Mouse (Mus musculus) lung, postnatal 0 days (tissue): ENCODE data around the gene Hes7.
A peak's percentile ranks its signal among the peaks of the same experiment; 100 is the strongest.

Experiments
- CTCF ChIP-seq: IDR thresholded peaks from 2 replicates; pipeline ENCODE4 v1.5.1; 2016; ENCODE audit warnings: antibody characterized with exemption, mild to moderate bottlenecking
- EP300 ChIP-seq: IDR thresholded peaks from 2 replicates; pipeline ENCODE4 v1.6.1; 2016; ENCODE audit warnings: antibody characterized with exemption, mild to moderate bottlenecking, control low read depth

GRCm38 (mm10) chr11:69122336-69122951, 2.2 kb downstream of the Hes7 start, which contains the start of gene 9130213A22Rik:
- TF ChIP-seq EP300 (no peak), CTCF (peak; percentile 83)
